Mouse (Mus musculus): ENCODE measurements around the gene Tap2. TPM values are rescaled to one million over a fixed set of nuclear protein-coding genes. Genes with fewer than 3 reads are reported as not detected.
A peak's percentile ranks its signal among the peaks of the same experiment; 100 is the strongest.

The Tap2 gene
- polyA plus RNA-seq, 1 experiment, result 18.8 TPM

DNA sequence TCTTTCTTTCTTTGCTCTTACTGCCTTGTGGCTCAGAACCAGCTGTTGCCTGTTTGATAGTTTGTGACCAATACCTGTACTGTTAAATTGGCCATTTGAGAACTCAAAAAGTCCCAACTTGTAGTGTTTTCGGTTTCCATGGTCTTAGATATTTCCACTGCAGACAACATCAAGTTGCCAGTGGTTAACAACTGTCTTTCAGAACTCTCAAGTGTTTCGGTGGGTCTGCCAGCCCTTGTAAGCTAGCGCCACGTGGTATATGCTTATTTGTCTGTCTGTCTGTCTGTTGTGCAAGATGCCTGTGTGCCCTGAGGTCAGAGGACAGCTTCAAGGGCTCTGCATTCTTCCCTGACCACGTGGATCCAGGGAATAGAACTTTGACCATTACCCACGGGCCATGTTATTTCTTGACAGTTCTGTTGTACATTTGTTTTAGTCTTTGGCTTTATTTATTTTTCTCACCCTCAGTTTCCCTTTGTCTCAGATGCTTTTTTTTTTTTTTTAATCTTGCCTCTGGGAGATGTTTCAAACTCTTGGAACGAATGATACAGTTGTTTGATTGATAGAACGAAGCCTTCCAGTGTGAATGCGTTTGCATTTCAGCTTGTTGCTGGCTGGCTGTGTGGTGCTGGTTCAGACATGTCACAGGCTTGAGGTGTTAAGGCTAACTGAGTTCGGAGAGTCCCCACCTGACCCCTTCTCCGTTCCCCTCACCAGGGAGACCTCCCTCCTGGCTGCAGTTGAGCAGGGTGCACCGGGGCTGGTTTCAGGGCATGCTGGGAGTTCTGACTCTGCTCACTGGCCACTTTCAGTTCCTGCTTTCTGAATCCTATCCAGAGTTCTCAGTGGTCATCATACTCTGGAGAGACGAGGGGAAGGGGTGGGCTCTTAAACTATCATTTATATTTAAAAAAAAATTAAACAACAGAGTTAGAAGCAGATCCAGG is 23.1 kb upstream of the Tap2 start:
- TF ChIP-seq CTCF (IDR thresholded peaks at IDR 0.05; ENCODE audit: low read depth, low read length) (no peak), EP300 (IDR thresholded peaks at IDR 0.05; ENCODE audit: insufficient read depth, low read depth, low read length) (no peak), POLR2A (IDR thresholded peaks at IDR 0.05; ENCODE audit: insufficient read depth, low read length) (no peak)
- Histone ChIP-seq H3K9ac (ENCODE audit: low read depth, poor library complexity, severe bottlenecking) (no peak overlapping the region), H3K36me3 (ENCODE audit: control insufficient read depth, insufficient read depth, low read length, poor library complexity, severe bottlenecking) (no peaks in the 10 kb centered on the region), H3K9me3 (replicated peaks; ENCODE audit: control insufficient read depth, insufficient read depth, low read length, poor library complexity, severe bottlenecking) (peaks cover 4% of the 10 kb centered on the region; the same call in 1 of the 2 replicates), H3K27me3 (ENCODE audit: control insufficient read depth, insufficient read depth, low read length, poor library complexity, severe bottlenecking) (no peaks in the 10 kb centered on the region), H3K4me1 (ENCODE audit: control insufficient read depth, insufficient read depth, low read length) (no peaks in the 10 kb centered on the region), H3K27ac (ENCODE audit: insufficient read depth, low read length) (no peak overlapping the region), H3K4me3 (ENCODE audit: low read depth, low read length) (no peak overlapping the region)

GRCm38 (mm10) chr17:34183564-34184219 is 19.6 kb upstream of the Tap2 start:
- Histone ChIP-seq H3K27me3 (ENCODE audit: control insufficient read depth, insufficient read depth, low read length, poor library complexity, severe bottlenecking) (no peaks in the 10 kb centered on the region), H3K9ac (ENCODE audit: low read depth, poor library complexity, severe bottlenecking) (no peak overlapping the region), H3K36me3 (ENCODE audit: control insufficient read depth, insufficient read depth, low read length, poor library complexity, severe bottlenecking) (no peaks in the 10 kb centered on the region), H3K4me3 (ENCODE audit: low read depth, low read length) (no peak overlapping the region), H3K27ac (ENCODE audit: insufficient read depth, low read length) (no peak overlapping the region), H3K4me1 (ENCODE audit: control insufficient read depth, insufficient read depth, low read length) (no peaks in the 10 kb centered on the region), H3K9me3 (replicated peaks; ENCODE audit: control insufficient read depth, insufficient read depth, low read length, poor library complexity, severe bottlenecking) (no peaks in the 10 kb centered on the region)
- no peak for TF ChIP-seq EP300 (IDR thresholded peaks at IDR 0.05; ENCODE audit: insufficient read depth, low read depth, low read length)
- no peak for TF ChIP-seq POLR2A (IDR thresholded peaks at IDR 0.05; ENCODE audit: insufficient read depth, low read length)
- no peak for TF ChIP-seq CTCF (IDR thresholded peaks at IDR 0.05; ENCODE audit: low read depth, low read length)

GRCm38 (mm10) chr17:34185526-34185925 is 17.8 kb upstream of the Tap2 start:
- Histone ChIP-seq H3K4me1 (ENCODE audit: control insufficient read depth, insufficient read depth, low read length) (no peaks in the 10 kb centered on the region), H3K9me3 (replicated peaks; ENCODE audit: control insufficient read depth, insufficient read depth, low read length, poor library complexity, severe bottlenecking) (no peaks in the 10 kb centered on the region), H3K4me3 (ENCODE audit: low read depth, low read length) (no peak overlapping the region), H3K9ac (ENCODE audit: low read depth, poor library complexity, severe bottlenecking) (no peak overlapping the region), H3K36me3 (ENCODE audit: control insufficient read depth, insufficient read depth, low read length, poor library complexity, severe bottlenecking) (no peaks in the 10 kb centered on the region), H3K27ac (ENCODE audit: insufficient read depth, low read length) (no peak overlapping the region), H3K27me3 (ENCODE audit: control insufficient read depth, insufficient read depth, low read length, poor library complexity, severe bottlenecking) (no peaks in the 10 kb centered on the region)
- TF ChIP-seq EP300 (IDR thresholded peaks at IDR 0.05; ENCODE audit: insufficient read depth, low read depth, low read length), result no peak

- no peaks in the 10 kb centered on the region for H3K36me3 ChIP-seq (ENCODE audit: control insufficient read depth, insufficient read depth, low read length, poor library complexity, severe bottlenecking)
- no peaks in the 10 kb centered on the region for H3K4me1 ChIP-seq (ENCODE audit: control insufficient read depth, insufficient read depth, low read length)
- H3K9me3 ChIP-seq (replicated peaks; ENCODE audit: control insufficient read depth, insufficient read depth, low read length, poor library complexity, severe bottlenecking), result no peaks in the 10 kb centered on the region
- peak overlapping the region; percentile 34; the same call in 1 of the 2 replicates for H3K9ac ChIP-seq (ENCODE audit: low read depth, poor library complexity, severe bottlenecking)
- no peak overlapping the region for H3K27ac ChIP-seq (ENCODE audit: insufficient read depth, low read length)
- peak overlapping the region; percentile 56 for H3K4me3 ChIP-seq (ENCODE audit: low read depth, low read length)
- TF ChIP-seq POLR2A (IDR thresholded peaks at IDR 0.05; ENCODE audit: insufficient read depth, low read length) (no peak), CTCF (IDR thresholded peaks at IDR 0.05; ENCODE audit: low read depth, low read length) (no peak), EP300 (IDR thresholded peaks at IDR 0.05; ENCODE audit: insufficient read depth, low read depth, low read length) (no peak)
- no peaks in the 10 kb centered on the region for H3K27me3 ChIP-seq (ENCODE audit: control insufficient read depth, insufficient read depth, low read length, poor library complexity, severe bottlenecking)
Measured at GRCm38 (mm10) chr17:34186885-34187260, 16.5 kb upstream of the Tap2 start.

GRCm38 (mm10) chr17:34187261-34187916 is 15.9 kb upstream of the Tap2 start, which contains the start of the genes Tap1 and Psmb9:
Gene Tap1 (plus strand): TSS chr17:34187553.
Gene Psmb9 (minus strand): TSS chr17:34187764.
- Histone ChIP-seq H3K9ac (ENCODE audit: low read depth, poor library complexity, severe bottlenecking) (peak within 1 kb of the TSS; percentile 65), H3K4me3 (ENCODE audit: low read depth, low read length) (peak within 1 kb of the TSS; percentile 79), H3K27ac (ENCODE audit: insufficient read depth, low read length) (no peak within 1 kb of the TSS), H3K36me3 (ENCODE audit: control insufficient read depth, insufficient read depth, low read length, poor library complexity, severe bottlenecking) (no peaks in the 10 kb centered on the region), H3K4me1 (ENCODE audit: control insufficient read depth, insufficient read depth, low read length) (no peaks in the 10 kb centered on the region), H3K9me3 (replicated peaks; ENCODE audit: control insufficient read depth, insufficient read depth, low read length, poor library complexity, severe bottlenecking) (no peaks in the 10 kb centered on the region), H3K27me3 (ENCODE audit: control insufficient read depth, insufficient read depth, low read length, poor library complexity, severe bottlenecking) (no peaks in the 10 kb centered on the region)
- TF ChIP-seq POLR2A (IDR thresholded peaks at IDR 0.05; ENCODE audit: insufficient read depth, low read length) (no peak), EP300 (IDR thresholded peaks at IDR 0.05; ENCODE audit: insufficient read depth, low read depth, low read length) (no peak), CTCF (IDR thresholded peaks at IDR 0.05; ENCODE audit: low read depth, low read length) (no peak)

Data from ES-Bruce4 (cell line).